Mouse (Mus musculus): Measurements from ENCODE around the gene Gcnt3.
"Not testable (repeated sequence)": the region's sequence is repeated elsewhere in the genome, so short reads cannot be mapped to it uniquely, and the experiment has no call there.

Gene Gcnt3

GRCm38 (mm10) chr9:70042935-70043334, 5.0 kb upstream of the Gcnt3 start:
- no peak for DNase-seq (ENCODE audit: low read depth)

GRCm38 (mm10) chr9:70042137-70042536, 4.2 kb upstream of the Gcnt3 start:
- DNase-seq (ENCODE audit: low read depth) = no peak

- peak; percentile 9 for DNase-seq (ENCODE audit: low read depth)
Observed at GRCm38 (mm10) chr9:70040570-70040969, 2.7 kb upstream of the Gcnt3 start.

GRCm38 (mm10) chr9:70039597-70040385, 1.9 kb upstream of the Gcnt3 start:
- DNase-seq (ENCODE audit: low read depth) = peak; percentile 66

GRCm38 (mm10) chr9:70036646-70037045, 1.2 kb downstream of the Gcnt3 start:
- peak; percentile 26 for DNase-seq (ENCODE audit: low read depth)

GRCm38 (mm10) chr9:70034702-70035101, 3.2 kb downstream of the Gcnt3 start:
- DNase-seq (ENCODE audit: low read depth) = no peak

GRCm38 (mm10) chr9:70033056-70033455, 4.8 kb downstream of the Gcnt3 start:
- DNase-seq (ENCODE audit: low read depth) = no peak

- no peak for DNase-seq (ENCODE audit: low read depth)
Observed at GRCm38 (mm10) chr9:70032167-70032566, 5.7 kb downstream of the Gcnt3 start.

- no peak for DNase-seq (ENCODE audit: low read depth)
Observed at GRCm38 (mm10) chr9:70025365-70026012, 12.4 kb downstream of the Gcnt3 start.

- DNase-seq (ENCODE audit: low read depth) = no peak
Observed at GRCm38 (mm10) chr9:70024648-70025047, 13.2 kb downstream of the Gcnt3 start.

- DNase-seq (ENCODE audit: low read depth) = not testable (repeated sequence)
Observed at GRCm38 (mm10) chr9:70023615-70024014, 14.3 kb downstream of the Gcnt3 start.

GRCm38 (mm10) chr9:70022083-70022482, 15.8 kb downstream of the Gcnt3 start:
- DNase-seq (ENCODE audit: low read depth) = no peak

GRCm38 (mm10) chr9:70021610-70022009, 16.3 kb downstream of the Gcnt3 start:
- no peak for DNase-seq (ENCODE audit: low read depth)

GRCm38 (mm10) chr9:70018879-70019278, 19.0 kb downstream of the Gcnt3 start:
- DNase-seq (ENCODE audit: low read depth) = peak; percentile 74

GRCm38 (mm10) chr9:70015632-70016031, 22.3 kb downstream of the Gcnt3 start:
- no peak for DNase-seq (ENCODE audit: low read depth)

- DNase-seq (ENCODE audit: low read depth) = peak; percentile 93
Observed at GRCm38 (mm10) chr9:70012408-70012901, 25.4 kb downstream of the Gcnt3 start, which contains the start of gene Gtf2a2. Gtf2a2 (plus strand) TSS chr9:70012550.

- DNase-seq (ENCODE audit: low read depth) = no peak
Observed at GRCm38 (mm10) chr9:70011537-70012407, 26.1 kb downstream of the Gcnt3 start.

GRCm38 (mm10) chr9:70010781-70011473, 27.0 kb downstream of the Gcnt3 start:
- DNase-seq (ENCODE audit: low read depth) = no peak

GRCm38 (mm10) chr9:70009754-70010304, 28.1 kb downstream of the Gcnt3 start:
- DNase-seq (ENCODE audit: low read depth) = no peak

GRCm38 (mm10) chr9:70007506-70008248, 30.2 kb downstream of the Gcnt3 start:
- DNase-seq (ENCODE audit: low read depth) = no peak

- DNase-seq (ENCODE audit: low read depth) = no peak
Observed at GRCm38 (mm10) chr9:70006984-70007383, 30.9 kb downstream of the Gcnt3 start.
